Mouse (Mus musculus): ENCODE results near the gene Ahsg. TPM values are rescaled to one million over a fixed set of nuclear protein-coding genes. Genes with fewer than 3 reads are reported as not detected.

The Ahsg gene
- polyA plus RNA-seq, 1 experiment from 2014 or later, result 0.24 TPM

GRCm38 (mm10) chr16:22891733-22892154, 667 bp downstream of the Ahsg start:
- H3K36me3 ChIP-seq, result no peaks in the 10 kb centered on the region
- no peaks in the 10 kb centered on the region for H3K27me3 ChIP-seq
- no peaks in the 10 kb centered on the region for H3K9me3 ChIP-seq
- H3K27ac ChIP-seq, result no peak overlapping the region
- H3K4me1 ChIP-seq (replicated peaks), result no peaks in the 10 kb centered on the region
- ATAC-seq, result no peak
- no peak overlapping the region for H3K4me2 ChIP-seq (replicated peaks)
- no peak overlapping the region for H3K9ac ChIP-seq (replicated peaks)
- no peak overlapping the region for H3K4me3 ChIP-seq (replicated peaks)
- WGBS, result 91% methylated on average over 8 of the region's 8 CpGs

GRCm38 (mm10) chr16:22894095-22894494, 3.0 kb downstream of the Ahsg start:
- Histone ChIP-seq H3K27me3 (no peaks in the 10 kb centered on the region), H3K9ac (replicated peaks) (no peak overlapping the region), H3K9me3 (no peaks in the 10 kb centered on the region), H3K36me3 (no peaks in the 10 kb centered on the region), H3K27ac (no peak overlapping the region), H3K4me3 (replicated peaks) (no peak overlapping the region), H3K4me1 (replicated peaks) (no peaks in the 10 kb centered on the region), H3K4me2 (replicated peaks) (no peak overlapping the region)
- ATAC-seq, result no peak
- WGBS, result 69% methylated on average over 8 of the region's 8 CpGs

DNA sequence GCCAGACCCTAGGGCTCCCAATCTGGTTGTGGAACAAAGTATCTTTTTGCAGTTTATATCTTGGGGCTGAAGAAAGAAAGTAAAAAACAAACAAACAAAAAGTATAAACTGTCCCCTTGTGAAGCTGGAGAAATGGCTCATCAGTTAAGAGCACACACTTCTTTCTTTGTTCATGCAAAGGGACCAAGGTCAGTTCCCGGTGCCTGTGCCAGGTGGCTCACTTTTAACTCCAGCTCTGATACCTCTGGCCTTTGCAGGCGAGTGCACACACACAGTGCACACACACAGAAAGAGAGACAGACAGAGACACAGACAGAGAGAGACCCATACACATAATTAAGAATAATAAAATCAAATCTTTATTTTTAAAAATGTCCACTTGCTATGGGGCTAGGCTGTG, 5.5 kb downstream of the Ahsg start:
- Histone ChIP-seq H3K4me1 (replicated peaks) (no peaks in the 10 kb centered on the region), H3K27ac (no peak overlapping the region), H3K9ac (replicated peaks) (no peak overlapping the region), H3K36me3 (no peaks in the 10 kb centered on the region), H3K4me2 (replicated peaks) (no peak overlapping the region), H3K4me3 (replicated peaks) (no peak overlapping the region), H3K9me3 (no peaks in the 10 kb centered on the region), H3K27me3 (no peaks in the 10 kb centered on the region)
- WGBS, result 80% methylated on average over 2 of the region's 2 CpGs
- no peak for ATAC-seq

GRCm38 (mm10) chr16:22899346-22899745, 8.3 kb downstream of the Ahsg start:
- Histone ChIP-seq H3K36me3 (no peaks in the 10 kb centered on the region), H3K4me3 (replicated peaks) (no peak overlapping the region), H3K9me3 (no peaks in the 10 kb centered on the region), H3K27ac (no peak overlapping the region), H3K4me2 (replicated peaks) (no peak overlapping the region), H3K9ac (replicated peaks) (no peak overlapping the region), H3K27me3 (no peaks in the 10 kb centered on the region), H3K4me1 (replicated peaks) (no peaks in the 10 kb centered on the region)
- no peak for ATAC-seq
- WGBS, result 69% methylated on average over 5 of the region's 5 CpGs

- WGBS, result 85% methylated on average over 10 of the region's 10 CpGs
- Histone ChIP-seq H3K9ac (replicated peaks) (no peak overlapping the region), H3K4me1 (replicated peaks) (no peaks in the 10 kb centered on the region), H3K4me2 (replicated peaks) (no peak overlapping the region), H3K27me3 (no peaks in the 10 kb centered on the region), H3K27ac (no peak overlapping the region), H3K9me3 (no peaks in the 10 kb centered on the region), H3K4me3 (replicated peaks) (no peak overlapping the region), H3K36me3 (no peaks in the 10 kb centered on the region)
- no peak for ATAC-seq
These were observed 8.9 kb downstream of the Ahsg start for GRCm38 (mm10) chr16:22899866-22900570.

- no peak overlapping the region for H3K4me2 ChIP-seq (replicated peaks)
- no peaks in the 10 kb centered on the region for H3K27me3 ChIP-seq
- ATAC-seq, result no peak
- no peak overlapping the region for H3K4me3 ChIP-seq (replicated peaks)
- no peaks in the 10 kb centered on the region for H3K36me3 ChIP-seq
- 84% methylated on average over 3 of the region's 3 CpGs for WGBS
- no peaks in the 10 kb centered on the region for H3K9me3 ChIP-seq
- H3K27ac ChIP-seq, result no peak overlapping the region
- H3K9ac ChIP-seq (replicated peaks), result no peak overlapping the region
- no peaks in the 10 kb centered on the region for H3K4me1 ChIP-seq (replicated peaks)
These were observed 10.2 kb downstream of the Ahsg start for GRCm38 (mm10) chr16:22901326-22901725.

- 94% methylated on average over 6 of the region's 6 CpGs for WGBS
- Histone ChIP-seq H3K9me3 (no peaks in the 10 kb centered on the region), H3K4me2 (replicated peaks) (no peak overlapping the region), H3K36me3 (no peaks in the 10 kb centered on the region), H3K9ac (replicated peaks) (no peak overlapping the region), H3K4me3 (replicated peaks) (no peak overlapping the region), H3K27me3 (no peaks in the 10 kb centered on the region), H3K4me1 (replicated peaks) (no peaks in the 10 kb centered on the region), H3K27ac (no peak overlapping the region)
- no peak for ATAC-seq
These were observed 18.2 kb downstream of the Ahsg start for GRCm38 (mm10) chr16:22909290-22909689.

DNA sequence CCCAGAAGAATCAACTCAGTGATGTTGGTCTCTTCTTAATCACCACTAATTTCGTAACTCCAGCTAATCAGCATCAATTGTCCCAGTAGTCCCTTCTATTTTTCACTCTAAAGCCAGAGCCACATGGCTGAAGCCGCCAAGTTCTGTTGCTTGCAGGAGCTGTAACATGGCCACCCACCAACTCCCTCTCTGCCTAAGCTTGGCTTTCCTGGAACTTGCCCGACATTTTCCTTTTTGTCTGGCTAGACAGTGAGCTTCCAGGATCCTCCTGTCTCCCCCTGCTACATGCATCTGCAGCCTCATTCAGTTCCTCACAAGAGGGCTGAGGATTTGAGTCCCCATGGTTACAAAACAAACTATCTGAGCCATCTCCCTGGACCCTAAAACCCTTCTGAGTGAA, 20.9 kb downstream of the Ahsg start:
- Histone ChIP-seq H3K4me3 (replicated peaks) (no peak overlapping the region), H3K9ac (replicated peaks) (no peak overlapping the region), H3K4me1 (replicated peaks) (no peaks in the 10 kb centered on the region), H3K36me3 (no peaks in the 10 kb centered on the region), H3K27ac (no peak overlapping the region), H3K9me3 (no peaks in the 10 kb centered on the region), H3K4me2 (replicated peaks) (no peak overlapping the region), H3K27me3 (no peaks in the 10 kb centered on the region)
- ATAC-seq, result no peak
- 81% methylated on average over 3 of the region's 3 CpGs for WGBS

DNA sequence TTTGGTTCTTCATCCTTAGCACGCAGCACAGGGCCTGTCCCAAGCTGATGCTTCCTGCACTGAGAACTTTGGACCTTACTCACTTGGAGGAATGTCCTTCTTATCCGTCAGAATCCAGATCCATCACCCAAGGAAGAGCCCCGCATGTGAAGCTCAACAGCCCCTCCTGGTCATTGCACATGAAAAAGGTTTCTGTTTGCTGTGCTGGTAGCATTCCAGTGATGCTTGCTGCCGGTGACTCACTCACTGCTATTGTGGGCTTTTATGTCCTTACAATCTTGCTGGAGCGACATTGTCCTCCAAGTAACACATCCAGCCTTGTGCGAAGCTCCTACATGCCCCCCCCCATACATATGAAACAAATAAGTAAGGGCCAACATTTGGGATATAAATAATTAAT, 21.8 kb downstream of the Ahsg start:
- Histone ChIP-seq H3K4me1 (replicated peaks) (no peaks in the 10 kb centered on the region), H3K9ac (replicated peaks) (no peak overlapping the region), H3K27me3 (no peaks in the 10 kb centered on the region), H3K4me2 (replicated peaks) (no peak overlapping the region), H3K36me3 (no peaks in the 10 kb centered on the region), H3K9me3 (no peaks in the 10 kb centered on the region), H3K27ac (no peak overlapping the region), H3K4me3 (replicated peaks) (no peak overlapping the region)
- WGBS, result 82% methylated on average over 6 of the region's 6 CpGs
- no peak for ATAC-seq

DNA sequence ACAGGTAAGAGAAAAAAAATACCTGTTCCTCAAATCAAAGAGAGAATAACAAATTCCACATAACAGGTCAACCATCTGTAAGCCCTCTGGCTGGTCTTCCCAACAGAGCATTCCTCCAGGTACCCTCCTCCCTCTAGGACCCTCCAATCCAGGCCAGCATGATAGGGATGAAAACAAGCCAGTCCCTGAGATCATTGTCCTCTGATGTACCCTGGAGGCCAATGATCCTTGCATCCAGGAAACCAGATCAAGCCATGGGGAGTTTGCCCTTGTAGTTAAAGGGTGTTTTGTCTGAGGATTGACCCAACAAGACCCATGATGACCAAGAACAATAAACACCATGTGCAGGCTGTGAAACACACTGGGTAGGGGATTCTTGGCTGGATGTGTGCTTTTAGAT, 23.2 kb downstream of the Ahsg start:
- ATAC-seq, result no peak
- Histone ChIP-seq H3K9me3 (no peaks in the 10 kb centered on the region), H3K4me1 (replicated peaks) (no peaks in the 10 kb centered on the region), H3K27me3 (no peaks in the 10 kb centered on the region), H3K36me3 (no peaks in the 10 kb centered on the region), H3K4me3 (replicated peaks) (no peak overlapping the region), H3K27ac (no peak overlapping the region), H3K9ac (replicated peaks) (no peak overlapping the region), H3K4me2 (replicated peaks) (no peak overlapping the region)

- no peaks in the 10 kb centered on the region for H3K4me1 ChIP-seq (replicated peaks)
- ATAC-seq, result no peak
- H3K27me3 ChIP-seq, result no peaks in the 10 kb centered on the region
- no peaks in the 10 kb centered on the region for H3K9me3 ChIP-seq
- no peak within 1 kb of the TSS for H3K9ac ChIP-seq (replicated peaks)
- no peak within 1 kb of the TSS for H3K4me3 ChIP-seq (replicated peaks)
- WGBS, result 95% methylated on average over 5 of the region's 5 CpGs
- H3K36me3 ChIP-seq, result no peaks in the 10 kb centered on the region
- H3K27ac ChIP-seq, result no peak within 1 kb of the TSS
- no peak within 1 kb of the TSS for H3K4me2 ChIP-seq (replicated peaks)
These were observed 27.0 kb downstream of the Ahsg start, which contains the start of gene Fetub for GRCm38 (mm10) chr16:22918034-22918433. Gene Fetub, plus strand, starts transcription at chr16:22918334.

- no peak for ATAC-seq
- Histone ChIP-seq H3K27me3 (no peaks in the 10 kb centered on the region), H3K4me3 (replicated peaks) (no peak overlapping the region), H3K9me3 (no peaks in the 10 kb centered on the region), H3K9ac (replicated peaks) (no peak overlapping the region), H3K4me1 (replicated peaks) (no peaks in the 10 kb centered on the region), H3K36me3 (no peaks in the 10 kb centered on the region), H3K4me2 (replicated peaks) (no peak overlapping the region), H3K27ac (no peak overlapping the region)
- 69% methylated on average over 15 of the region's 15 CpGs for WGBS
These were observed 27.7 kb downstream of the Ahsg start for GRCm38 (mm10) chr16:22918664-22919312.

Measured in midbrain, embryonic 13.5 days (tissue).